Mouse (Mus musculus): ENCODE data around the gene Phf23. TPM values are rescaled to one million over a fixed set of nuclear protein-coding genes. Genes with fewer than 3 reads are reported as not detected.

The Phf23 gene
- total RNA-seq, 1 experiment: 80.9 TPM

DNA sequence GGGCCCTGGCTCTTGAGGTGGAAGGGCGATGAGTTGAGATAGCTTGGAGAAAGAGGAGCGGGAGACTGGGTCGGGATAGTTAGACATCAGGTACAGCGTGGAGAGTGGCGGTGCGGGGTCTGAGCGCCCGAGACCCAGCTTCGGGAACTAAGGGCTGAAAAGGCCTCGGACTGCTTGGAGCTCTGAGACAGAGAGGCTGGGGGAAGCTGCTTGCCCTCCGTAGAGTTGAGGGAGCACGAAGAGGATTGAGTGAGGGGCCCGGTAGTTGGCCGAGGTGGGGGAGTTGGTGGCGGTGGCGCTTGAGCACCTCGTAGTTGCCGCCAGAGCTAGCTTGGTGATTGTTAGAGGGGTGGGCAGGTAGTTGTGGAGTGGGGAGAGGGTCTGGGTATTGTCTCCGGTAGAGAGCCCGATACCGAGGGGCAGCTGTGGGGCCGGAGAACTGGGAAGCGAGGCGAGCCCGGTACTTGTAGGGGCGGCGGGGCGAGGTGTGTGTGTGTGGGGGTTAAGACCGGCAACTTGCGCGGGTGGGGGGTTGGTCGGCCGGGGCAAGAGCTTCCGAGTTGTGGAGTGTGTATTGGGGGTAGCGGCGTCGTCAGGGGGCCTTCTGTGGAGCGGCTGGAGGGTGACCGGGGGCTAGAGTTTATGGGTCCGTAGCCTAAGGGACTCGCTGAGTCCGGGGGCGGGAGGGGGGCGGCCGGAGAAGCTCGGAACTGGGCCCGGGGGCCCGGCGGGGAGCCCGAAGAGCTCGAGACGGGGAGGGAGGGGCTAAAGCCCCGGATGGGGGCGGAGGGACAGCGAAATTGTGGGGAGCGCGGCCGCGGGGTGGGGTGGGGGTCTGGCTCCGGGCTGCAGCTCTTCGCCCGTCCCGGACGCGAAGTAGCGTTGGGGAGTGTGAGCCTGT is 834 bp downstream of the Phf23 start:
- Histone ChIP-seq H3K9ac (ENCODE audit: insufficient read depth, low read depth, low read length, poor library complexity, severe bottlenecking) (peak overlapping the region; percentile 97), H3K27ac (ENCODE audit: insufficient read depth, low read depth, low read length, poor library complexity, severe bottlenecking) (peak overlapping the region; percentile 96), H3K36me3 (ENCODE audit: control insufficient read depth, insufficient read depth, low read length, poor library complexity, severe bottlenecking) (peaks cover 25% of the 10 kb centered on the region), H3K4me3 (ENCODE audit: insufficient read depth in 1 of 2, low read depth in 1 of 2, low read length in 2 of 2, poor library complexity in 1 of 2, severe bottlenecking in 1 of 2) (peak overlapping the region; percentile 95 to 98), H3K9me3 (ENCODE audit: control insufficient read depth, insufficient read depth, low read depth, low read length) (no peaks in the 10 kb centered on the region), H3K4me1 (ENCODE audit: control insufficient read depth in 2 of 2, insufficient read depth in 2 of 2, low read length in 2 of 2, poor library complexity in 1 of 2) (peaks cover 7 to 12% of the 10 kb centered on the region in 2 experiments; a peak in 3 of 4 replicates)
- DNase-seq (ENCODE audit: low read depth, low spot score): no peak
- TF ChIP-seq ZNF384 (IDR thresholded peaks at IDR 0.05; ENCODE audit: low read depth, low read length): no peak
- no peak for TF ChIP-seq ZC3H11A (IDR thresholded peaks at IDR 0.05; ENCODE audit: borderline replicate concordance, low read depth, low read length)
- TF ChIP-seq HCFC1 (IDR thresholded peaks at IDR 0.05; ENCODE audit: borderline replicate concordance, insufficient read depth, low read length): no peak; the same call in 1 of the 2 replicates
- TF ChIP-seq MAFK (IDR thresholded peaks at IDR 0.05; ENCODE audit: insufficient read depth, low read depth, low read length): no peak
- no peak for TF ChIP-seq CHD2 (IDR thresholded peaks at IDR 0.05; ENCODE audit: low read depth, low read length)
- in situ Hi-C loops (cut with MboI; ENCODE audit: low sequenced_read_pairs in 2 of 2, unreplicated experiment in 2 of 2): no loop called here

DNA sequence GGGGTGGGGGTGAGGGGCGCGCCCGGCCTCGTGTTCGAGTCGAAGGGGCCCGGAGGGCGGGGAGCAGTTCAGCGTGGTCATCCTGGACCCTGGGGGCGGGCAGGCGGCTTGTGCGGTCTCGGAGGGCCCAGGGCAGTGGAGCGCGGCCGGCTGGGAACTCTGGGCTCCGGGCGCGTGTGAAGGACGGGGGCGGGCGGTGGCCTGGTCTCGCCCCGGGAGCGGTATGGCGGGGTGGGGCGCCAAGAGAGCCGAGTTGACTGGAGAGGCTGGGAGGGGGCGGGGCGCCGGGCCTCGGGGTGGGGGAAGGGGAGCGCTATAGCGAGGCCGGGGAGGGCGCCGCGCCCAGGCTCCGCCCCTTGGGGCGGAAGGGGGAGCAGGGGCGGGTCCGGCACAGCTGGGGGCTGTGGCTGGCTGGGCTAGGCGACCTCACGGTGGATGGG is 1.5 kb downstream of the Phf23 start:
- Histone ChIP-seq H3K4me3 (ENCODE audit: insufficient read depth in 1 of 2, low read depth in 1 of 2, low read length in 2 of 2, poor library complexity in 1 of 2, severe bottlenecking in 1 of 2) (peak overlapping the region; percentile 95 to 98), H3K36me3 (ENCODE audit: control insufficient read depth, insufficient read depth, low read length, poor library complexity, severe bottlenecking) (peaks cover 26% of the 10 kb centered on the region), H3K9ac (ENCODE audit: insufficient read depth, low read depth, low read length, poor library complexity, severe bottlenecking) (peak overlapping the region; percentile 97), H3K4me1 (ENCODE audit: control insufficient read depth in 2 of 2, insufficient read depth in 2 of 2, low read length in 2 of 2, poor library complexity in 1 of 2) (peaks cover 10 to 12% of the 10 kb centered on the region in 2 experiments; a peak in 3 of 4 replicates), H3K9me3 (ENCODE audit: control insufficient read depth, insufficient read depth, low read depth, low read length) (no peaks in the 10 kb centered on the region), H3K27ac (ENCODE audit: insufficient read depth, low read depth, low read length, poor library complexity, severe bottlenecking) (peak overlapping the region; percentile 96)
- in situ Hi-C loops (cut with MboI; ENCODE audit: low sequenced_read_pairs in 2 of 2, unreplicated experiment in 2 of 2): no loop called here
- DNase-seq (ENCODE audit: low read depth, low spot score): no peak
- TF ChIP-seq HCFC1 (IDR thresholded peaks at IDR 0.05; ENCODE audit: borderline replicate concordance, insufficient read depth, low read length): peak; percentile 20; the same call in 1 of the 2 replicates
- TF ChIP-seq ZNF384 (IDR thresholded peaks at IDR 0.05; ENCODE audit: low read depth, low read length): no peak
- TF ChIP-seq CHD2 (IDR thresholded peaks at IDR 0.05; ENCODE audit: low read depth, low read length): peak; percentile 45; the same call in 1 of the 2 replicates
- TF ChIP-seq ZC3H11A (IDR thresholded peaks at IDR 0.05; ENCODE audit: borderline replicate concordance, low read depth, low read length): no peak

DNA sequence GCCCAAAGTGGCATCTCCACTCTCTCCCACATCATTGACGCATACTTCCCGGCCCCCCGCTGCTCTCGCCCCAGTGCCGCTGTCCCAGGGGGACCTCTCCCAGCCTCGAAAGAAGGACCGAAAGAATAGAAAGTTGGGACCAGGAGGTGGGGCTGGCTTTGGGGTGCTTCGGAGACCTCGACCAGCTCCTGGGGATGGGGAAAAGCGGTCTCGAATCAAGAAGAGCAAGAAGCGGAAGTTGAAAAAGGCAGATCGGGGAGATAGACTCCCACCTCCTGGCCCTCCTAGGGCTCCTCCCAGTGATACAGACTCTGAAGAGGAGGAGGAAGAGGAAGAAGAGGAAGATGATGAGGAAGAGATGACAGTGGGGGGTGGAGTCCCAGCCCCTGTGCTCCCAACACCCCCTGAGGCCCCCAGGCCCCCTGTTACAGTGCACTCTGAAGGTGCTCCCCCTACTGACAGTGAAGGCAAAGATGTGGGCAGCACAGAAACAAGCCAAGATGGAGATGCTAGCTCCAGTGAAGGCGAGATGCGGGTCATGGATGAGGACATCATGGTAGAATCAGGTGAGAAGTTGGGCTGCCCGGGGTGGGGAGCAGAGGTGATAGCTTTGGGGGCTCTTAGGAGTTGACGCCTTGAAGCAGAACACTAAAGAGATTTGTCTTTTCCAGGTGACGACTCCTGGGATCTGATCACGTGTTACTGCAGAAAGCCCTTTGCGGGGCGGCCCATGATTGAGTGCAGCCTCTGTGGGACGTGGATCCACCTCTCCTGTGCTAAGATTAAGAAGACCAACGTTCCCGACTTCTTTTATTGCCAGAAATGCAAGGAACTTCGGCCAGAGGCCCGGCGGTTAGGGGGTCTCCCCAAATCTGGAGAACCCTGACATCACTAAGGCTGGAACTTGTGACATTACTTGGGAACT is 3.3 kb downstream of the Phf23 start:
- peaks cover 10 to 12% of the 10 kb centered on the region in 2 experiments; a peak in 3 of 4 replicates for H3K4me1 ChIP-seq (ENCODE audit: control insufficient read depth in 2 of 2, insufficient read depth in 2 of 2, low read length in 2 of 2, poor library complexity in 1 of 2)

DNA sequence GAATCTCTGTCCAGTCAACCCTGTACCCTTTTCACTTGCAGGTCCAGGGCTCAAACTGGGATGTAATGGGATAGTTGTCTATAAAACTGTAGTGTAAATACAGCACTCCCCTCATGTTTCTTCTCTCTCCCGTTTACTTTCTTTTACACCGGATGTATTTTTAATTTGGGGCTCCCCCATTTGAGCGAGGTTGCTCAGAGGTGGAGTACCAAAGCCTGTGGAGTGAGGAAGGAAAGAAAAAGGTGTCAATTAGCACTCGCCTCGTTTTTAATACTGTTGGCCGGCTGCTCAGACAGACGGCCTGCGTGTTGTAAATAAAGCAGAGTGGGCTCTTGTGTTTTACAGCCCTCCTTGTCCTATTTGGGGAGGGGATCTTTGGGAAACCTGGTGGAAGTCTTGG is 4.1 kb downstream of the Phf23 start:
- Histone ChIP-seq H3K27ac (ENCODE audit: insufficient read depth, low read depth, low read length, poor library complexity, severe bottlenecking) (no peak overlapping the region), H3K4me3 (ENCODE audit: insufficient read depth in 1 of 2, low read depth in 1 of 2, low read length in 2 of 2, poor library complexity in 1 of 2, severe bottlenecking in 1 of 2) (no peak overlapping the region)
- TF ChIP-seq CHD2 (IDR thresholded peaks at IDR 0.05; ENCODE audit: low read depth, low read length) (no peak), MAFK (IDR thresholded peaks at IDR 0.05; ENCODE audit: insufficient read depth, low read depth, low read length) (no peak), ZC3H11A (IDR thresholded peaks at IDR 0.05; ENCODE audit: borderline replicate concordance, low read depth, low read length) (no peak), ZNF384 (IDR thresholded peaks at IDR 0.05; ENCODE audit: low read depth, low read length) (no peak), HCFC1 (IDR thresholded peaks at IDR 0.05; ENCODE audit: borderline replicate concordance, insufficient read depth, low read length) (no peak)

More for the DNA sequence above, 3.3 kb downstream of the Phf23 start:
- Histone ChIP-seq H3K9me3 (ENCODE audit: control insufficient read depth, insufficient read depth, low read depth, low read length) (no peaks in the 10 kb centered on the region), H3K9ac (ENCODE audit: insufficient read depth, low read depth, low read length, poor library complexity, severe bottlenecking) (no peak overlapping the region; the same call in 1 of the 2 replicates), H3K4me3 (ENCODE audit: insufficient read depth in 1 of 2, low read depth in 1 of 2, low read length in 2 of 2, poor library complexity in 1 of 2, severe bottlenecking in 1 of 2) (no peak overlapping the region), H3K27ac (ENCODE audit: insufficient read depth, low read depth, low read length, poor library complexity, severe bottlenecking) (no peak overlapping the region), H3K36me3 (ENCODE audit: control insufficient read depth, insufficient read depth, low read length, poor library complexity, severe bottlenecking) (peaks cover 31% of the 10 kb centered on the region)
- no peak for DNase-seq (ENCODE audit: low read depth, low spot score)
- in situ Hi-C loops (cut with MboI; ENCODE audit: low sequenced_read_pairs in 2 of 2, unreplicated experiment in 2 of 2): no loop called here
- TF ChIP-seq ZC3H11A (IDR thresholded peaks at IDR 0.05; ENCODE audit: borderline replicate concordance, low read depth, low read length): no peak
- TF ChIP-seq CHD2 (IDR thresholded peaks at IDR 0.05; ENCODE audit: low read depth, low read length): no peak
- no peak for TF ChIP-seq MAFK (IDR thresholded peaks at IDR 0.05; ENCODE audit: insufficient read depth, low read depth, low read length)
- TF ChIP-seq ZNF384 (IDR thresholded peaks at IDR 0.05; ENCODE audit: low read depth, low read length): no peak
- TF ChIP-seq HCFC1 (IDR thresholded peaks at IDR 0.05; ENCODE audit: borderline replicate concordance, insufficient read depth, low read length): no peak

More for the DNA sequence above, 4.1 kb downstream of the Phf23 start:
- H3K4me1 ChIP-seq (ENCODE audit: control insufficient read depth in 2 of 2, insufficient read depth in 2 of 2, low read length in 2 of 2, poor library complexity in 1 of 2): peaks cover 10 to 18% of the 10 kb centered on the region in 2 experiments
- no peaks in the 10 kb centered on the region for H3K9me3 ChIP-seq (ENCODE audit: control insufficient read depth, insufficient read depth, low read depth, low read length)
- no peak overlapping the region for H3K9ac ChIP-seq (ENCODE audit: insufficient read depth, low read depth, low read length, poor library complexity, severe bottlenecking)
- in situ Hi-C loops (cut with MboI; ENCODE audit: low sequenced_read_pairs in 2 of 2, unreplicated experiment in 2 of 2): no loop called here
- no peak for DNase-seq (ENCODE audit: low read depth, low spot score)
- H3K36me3 ChIP-seq (ENCODE audit: control insufficient read depth, insufficient read depth, low read length, poor library complexity, severe bottlenecking): peaks cover 29% of the 10 kb centered on the region

Measured in ES-E14 (cell line).